Mouse (Mus musculus) myocyte (in vitro differentiated cells): ENCODE data around the gene Tmprss3.

Experiments
- CEBPB ChIP-seq: IDR thresholded peaks from 2 replicates; pipeline ENCODE4 v1.6.1; 2011; ENCODE audit warnings: mild to moderate bottlenecking, moderate library complexity; ENCODE audit not compliant: poor library complexity, insufficient read depth, severe bottlenecking
- MAX ChIP-seq: IDR thresholded peaks from one replicate; pipeline ENCODE4 v1.6.1; 2011; ENCODE audit warnings: low read depth, mild to moderate bottlenecking, control low read depth
- MYOD1 ChIP-seq, 3 experiments: IDR thresholded peaks; one replicate each; pipeline ENCODE4 v1.6.1; 2011; ENCODE audit warnings: control low read depth in 2 of 3, low read depth in 2 of 3, mild to moderate bottlenecking in 2 of 3, moderate library complexity in 1 of 3; ENCODE audit not compliant: insufficient read length in 2 of 3, control insufficient read depth in 1 of 3
- MYOG ChIP-seq, 3 experiments: IDR thresholded peaks; one replicate each; pipeline ENCODE4 v1.6.1; 2011; ENCODE audit warnings: control low read depth in 2 of 3, low read depth in 2 of 3, mild to moderate bottlenecking in 2 of 3; ENCODE audit not compliant: insufficient read length in 2 of 3, control insufficient read depth in 1 of 3, insufficient read depth in 1 of 3
- POLR2A ChIP-seq: IDR thresholded peaks from one replicate; pipeline ENCODE4 v1.6.1; 2011; ENCODE audit warnings: low read depth, mild to moderate bottlenecking, control low read depth, moderate library complexity; ENCODE audit not compliant: insufficient read length
- POLR2AphosphoS2 ChIP-seq: IDR thresholded peaks from one replicate; pipeline ENCODE4 v1.6.1; 2011; ENCODE audit warnings: low read depth, control low read depth; ENCODE audit not compliant: insufficient read length
- REST ChIP-seq: IDR thresholded peaks from one replicate; pipeline ENCODE4 v1.6.1; 2011; ENCODE audit warnings: mild to moderate bottlenecking, control low read depth, moderate library complexity; ENCODE audit not compliant: insufficient read depth, insufficient read length
- TCF12 ChIP-seq: IDR thresholded peaks from one replicate; pipeline ENCODE4 v1.6.1; 2011; ENCODE audit warnings: mild to moderate bottlenecking, control low read depth; ENCODE audit not compliant: poor library complexity, insufficient read depth, severe bottlenecking
- USF1 ChIP-seq: IDR thresholded peaks from one replicate; pipeline ENCODE4 v1.6.1; 2011; ENCODE audit warnings: low read depth, mild to moderate bottlenecking, control low read depth, moderate library complexity

DNA sequence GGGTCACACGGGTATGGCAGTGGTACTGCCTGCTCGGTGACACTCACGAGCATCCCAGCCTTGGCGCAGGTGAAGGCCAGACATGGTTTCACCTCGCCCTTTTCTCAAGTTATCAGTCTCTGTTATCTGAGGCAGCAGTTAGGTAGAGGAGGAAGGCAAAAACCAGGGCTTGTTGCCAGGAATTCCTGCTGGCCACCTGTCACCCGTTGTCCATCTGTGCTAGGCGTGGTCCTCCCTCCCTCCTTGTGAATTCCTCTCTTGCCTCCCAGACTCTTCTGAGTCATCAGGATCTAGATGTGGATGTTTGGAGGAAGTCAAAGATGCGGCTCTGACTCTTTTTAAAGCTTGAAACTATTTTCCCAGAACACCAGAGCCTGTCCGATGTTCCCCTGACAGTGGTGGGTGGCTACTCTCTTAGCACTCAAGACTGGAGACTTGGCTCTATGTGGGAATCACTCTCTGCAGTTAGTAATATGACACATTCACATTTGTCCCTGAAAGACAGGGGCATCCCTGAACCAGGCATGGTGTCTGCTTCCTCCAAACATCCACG lies 67.4 kb downstream of the Tmprss3 start:
- TF ChIP-seq POLR2A (no peak), MAX (no peak), MYOG (IDR thresholded peaks at IDR 0.05; ENCODE audit: control insufficient read depth in 1 of 3, insufficient read depth in 1 of 3, insufficient read length in 2 of 3, low read depth in 2 of 3) (peak in 1 of 3 experiments; percentile 17), REST (no peak), TCF12 (no peak), USF1 (no peak), POLR2AphosphoS2 (no peak), CEBPB (no peak), MYOD1 (IDR thresholded peaks at IDR 0.05; ENCODE audit: control insufficient read depth in 1 of 3, insufficient read length in 2 of 3, low read depth in 2 of 3) (peak in 2 of 3 experiments; percentile 18 to 57)
